Mouse (Mus musculus): ENCODE measurements at regions not wholly inside any gene's neighbourhood (a gene's known extent, or its start where the extent isn't known, plus 50 kb on each side); places are given as distances from the start of the nearest gene placed in this dataset.
A peak's percentile ranks its signal among the peaks of the same experiment; 100 is the strongest.

DNA sequence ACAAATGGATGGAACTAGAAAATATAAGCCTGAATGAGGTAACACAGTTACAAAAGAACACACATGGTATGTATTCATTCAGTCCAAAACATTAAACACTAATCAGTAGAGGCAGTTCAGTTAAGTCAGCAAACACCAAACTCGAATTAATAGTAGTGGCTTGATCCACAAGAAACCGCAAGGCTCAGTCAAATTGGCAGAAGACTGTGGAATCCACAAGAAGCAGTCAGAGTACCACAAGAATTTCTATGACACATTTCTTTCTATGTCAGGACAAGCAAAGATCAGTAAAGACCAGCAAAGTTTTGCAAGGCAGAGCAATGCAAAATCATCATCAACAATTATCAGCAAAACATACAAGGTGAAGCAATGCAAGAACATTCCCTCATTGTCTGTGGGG lies 1373.9 kb upstream of the Zeb2 start:
- DNase-seq (ENCODE audit: low spot score) = no peak

DNA sequence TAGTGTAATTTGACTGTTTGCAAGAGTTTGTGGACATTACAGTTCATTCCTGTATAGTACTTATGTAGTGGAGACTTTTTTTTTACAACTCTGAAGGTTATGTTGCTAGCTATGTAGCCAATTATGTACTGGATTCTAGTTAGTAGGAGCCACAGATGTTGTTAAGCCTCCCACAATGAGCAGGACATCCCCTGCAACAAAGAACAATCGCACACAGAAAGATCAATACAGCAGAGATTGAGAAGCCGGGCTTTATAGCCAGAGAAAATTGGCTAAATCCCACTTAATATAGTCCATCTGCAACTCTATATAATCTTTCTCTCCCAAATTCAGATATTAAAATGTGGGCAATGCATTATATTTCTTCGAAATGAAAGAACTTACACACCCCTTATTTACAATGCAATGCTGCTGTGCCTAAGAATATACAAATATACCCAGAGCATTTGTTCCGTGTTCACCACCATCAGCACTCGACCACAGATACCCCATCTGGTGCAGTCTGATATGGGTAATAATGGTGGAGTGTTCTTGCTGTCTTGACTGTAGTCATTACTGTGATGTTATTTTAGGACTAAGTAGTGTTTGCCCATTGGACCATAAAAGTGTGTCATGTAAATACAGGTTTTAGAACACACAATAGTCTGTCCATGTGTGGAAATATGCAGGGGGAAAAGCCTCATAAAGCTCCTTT lies 1351.9 kb upstream of the Zeb2 start:
- DNase-seq (ENCODE audit: low spot score) = no peak

DNA sequence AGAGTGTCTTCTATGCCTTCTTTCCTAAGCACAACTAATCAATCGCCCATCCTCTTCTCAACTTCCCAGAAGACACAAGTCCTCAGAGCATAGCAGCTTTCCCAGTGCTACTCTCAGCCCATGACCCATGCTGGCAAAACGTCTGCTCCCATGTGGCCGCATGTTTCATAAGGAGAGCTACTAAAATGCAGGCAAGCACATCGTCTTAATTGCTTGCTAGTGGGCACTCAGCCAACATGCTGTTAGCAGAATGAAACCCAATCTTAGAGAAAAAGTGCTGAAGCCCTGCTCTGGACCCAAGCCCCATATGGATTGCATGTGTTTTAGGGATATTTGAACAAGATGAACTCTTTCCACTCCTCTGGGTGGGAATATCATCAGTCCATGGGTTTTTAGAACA lies 1348.2 kb upstream of the Zeb2 start:
- DNase-seq (ENCODE audit: low spot score) = peak; percentile 65

DNA sequence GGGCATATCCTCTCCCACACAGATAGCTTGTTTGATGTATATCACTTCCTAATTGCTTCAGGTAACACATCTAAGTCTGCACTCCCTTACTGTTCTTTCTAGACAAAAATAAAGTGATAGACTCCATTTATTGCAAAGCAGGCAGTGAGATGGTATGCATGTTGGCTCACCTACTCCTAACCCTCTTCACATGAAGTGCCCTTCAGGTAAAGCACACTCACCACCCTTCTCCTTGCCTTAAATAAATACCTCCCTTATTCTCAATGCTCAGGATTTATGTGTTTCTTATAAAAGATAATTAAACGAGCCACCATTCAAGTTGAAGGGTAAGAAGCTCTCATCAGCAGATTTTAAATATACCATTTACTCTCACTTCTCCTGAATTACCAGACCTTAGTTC lies 1347.7 kb upstream of the Zeb2 start:
- no peak for DNase-seq (ENCODE audit: low spot score)

DNA sequence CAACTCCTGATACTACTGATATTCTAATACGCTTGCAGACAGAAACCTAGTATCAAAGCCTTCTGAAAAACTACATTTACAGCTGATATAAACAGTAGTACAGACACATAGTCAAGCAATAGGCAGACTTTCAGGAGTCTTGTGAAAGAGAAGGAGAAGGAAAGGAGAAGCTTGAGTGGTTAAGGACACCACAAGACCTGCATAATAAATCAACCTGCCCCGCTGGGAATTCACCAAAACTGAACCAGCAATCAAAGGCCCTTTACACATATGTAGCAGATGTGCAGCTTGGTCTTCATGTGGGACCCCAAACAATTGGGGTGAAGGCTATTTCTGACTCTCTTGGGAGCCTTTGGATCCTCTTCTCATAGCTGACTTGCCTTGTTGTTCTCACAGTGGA lies 1345.5 kb upstream of the Zeb2 start:
- no peak for DNase-seq (ENCODE audit: low spot score)

DNA sequence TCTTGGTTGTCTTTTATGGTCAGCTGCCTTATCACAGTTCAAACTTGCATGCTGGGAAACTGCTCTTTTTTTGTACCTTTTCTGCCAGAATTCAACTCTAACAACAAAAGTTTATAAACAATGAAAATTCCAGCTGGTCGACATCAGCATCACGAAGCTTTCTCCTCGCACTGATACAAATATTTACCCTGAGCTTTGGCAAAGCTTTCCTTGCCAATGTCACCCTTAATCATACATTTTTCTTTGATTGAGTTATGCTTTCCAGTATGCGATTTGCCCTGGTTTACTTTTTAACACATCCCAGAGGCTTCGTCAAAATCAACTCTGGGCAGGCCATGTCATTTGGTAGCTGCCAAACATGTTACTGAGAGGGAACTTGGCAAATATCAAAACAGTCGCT lies 1333.5 kb upstream of the Zeb2 start:
- DNase-seq (ENCODE audit: low spot score) = no peak

DNA sequence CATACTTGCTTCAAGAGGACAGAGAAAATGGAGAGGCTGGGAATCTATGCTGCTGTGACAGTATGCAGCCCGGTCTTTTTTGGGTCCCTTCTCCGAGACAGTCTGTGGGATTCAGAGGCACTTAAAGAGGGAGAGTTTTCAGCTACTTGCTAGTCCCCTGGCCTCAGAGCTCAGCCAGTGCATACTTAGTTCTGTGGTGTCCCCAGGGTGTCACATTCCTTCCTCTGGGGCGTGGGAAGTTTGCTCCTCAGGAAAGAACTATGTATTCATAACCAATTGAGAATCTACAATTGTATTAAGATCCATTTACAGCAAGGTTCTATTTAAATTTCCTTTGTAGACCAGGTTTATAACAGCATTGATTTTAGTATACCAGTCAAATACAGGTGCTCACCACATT lies 1328.1 kb upstream of the Zeb2 start:
- DNase-seq (ENCODE audit: low spot score) = no peak

DNA sequence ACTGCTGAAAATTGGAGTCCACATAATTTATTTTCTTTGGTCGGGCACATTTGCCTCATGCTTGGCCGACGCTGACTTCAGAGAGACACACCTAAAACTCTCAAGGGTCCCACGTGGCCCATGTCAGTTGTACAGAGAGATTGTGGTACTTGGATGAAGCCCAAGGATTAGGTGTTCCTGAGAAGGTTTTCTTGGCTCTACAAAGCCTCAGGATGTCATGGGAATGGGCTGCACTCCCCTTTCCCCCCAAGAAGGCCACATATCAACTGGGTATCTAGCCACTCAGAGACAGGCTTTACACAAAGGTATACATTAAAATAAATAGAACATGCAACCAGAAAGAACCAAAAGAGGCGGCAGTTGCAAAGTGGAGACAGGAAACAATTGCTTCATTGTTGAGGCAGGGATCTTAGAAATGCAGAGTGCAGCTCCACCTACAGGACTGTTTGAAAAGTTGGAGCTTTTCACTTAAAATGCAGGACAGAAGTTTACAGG lies 1326.5 kb upstream of the Zeb2 start:
- peak; percentile 81 for DNase-seq (ENCODE audit: low spot score)

DNA sequence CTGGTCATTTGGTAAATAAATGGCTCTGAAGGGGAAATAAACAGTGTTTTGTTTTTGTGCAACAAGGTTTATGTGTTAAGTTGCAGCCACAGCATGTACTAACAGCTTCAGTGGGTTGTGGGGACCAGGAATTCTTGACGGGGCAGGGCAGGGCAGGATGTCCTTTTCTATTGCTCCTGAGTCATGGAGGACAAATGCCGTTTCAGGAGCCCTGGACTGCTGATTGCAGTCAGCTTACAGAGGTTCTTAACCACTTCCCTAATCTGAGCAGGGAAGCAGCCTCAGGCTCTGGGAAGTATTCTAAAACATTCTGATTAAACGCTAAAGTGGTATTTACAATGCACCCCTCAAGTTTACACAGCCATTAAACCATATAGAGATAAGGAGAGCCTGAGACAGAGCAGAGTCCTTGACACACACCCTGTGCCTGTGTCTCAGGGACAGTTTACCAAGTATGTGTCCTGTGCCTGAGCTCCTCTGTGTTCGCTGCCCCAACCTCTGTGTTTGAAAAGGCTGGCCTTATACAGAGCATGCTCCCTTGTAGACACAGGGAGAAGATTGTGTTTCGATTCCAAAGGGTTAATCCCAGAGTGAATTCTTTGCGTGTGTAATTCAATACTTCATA lies 1326.0 kb upstream of the Zeb2 start:
- no peak for DNase-seq (ENCODE audit: low spot score)

DNA sequence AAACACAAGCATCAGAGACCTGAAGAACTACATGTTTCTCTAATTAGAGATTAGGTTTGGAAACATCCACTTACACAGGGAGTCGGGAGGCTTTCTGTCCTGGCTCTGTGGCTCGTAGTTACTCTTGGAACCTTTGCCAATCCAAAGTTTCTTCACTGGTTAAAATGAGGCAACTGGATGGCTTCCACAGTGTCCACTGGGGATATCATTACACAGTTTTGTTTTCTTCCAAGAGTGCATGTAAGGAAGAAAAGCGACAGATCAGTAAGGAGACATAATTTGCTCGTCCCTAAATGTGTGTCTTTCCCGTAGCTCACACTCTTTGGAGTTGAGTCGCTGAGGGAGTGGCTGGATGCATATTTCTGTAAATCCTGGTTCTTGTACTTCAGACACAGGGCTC lies 1325.4 kb upstream of the Zeb2 start:
- DNase-seq (ENCODE audit: low spot score) = no peak

DNA sequence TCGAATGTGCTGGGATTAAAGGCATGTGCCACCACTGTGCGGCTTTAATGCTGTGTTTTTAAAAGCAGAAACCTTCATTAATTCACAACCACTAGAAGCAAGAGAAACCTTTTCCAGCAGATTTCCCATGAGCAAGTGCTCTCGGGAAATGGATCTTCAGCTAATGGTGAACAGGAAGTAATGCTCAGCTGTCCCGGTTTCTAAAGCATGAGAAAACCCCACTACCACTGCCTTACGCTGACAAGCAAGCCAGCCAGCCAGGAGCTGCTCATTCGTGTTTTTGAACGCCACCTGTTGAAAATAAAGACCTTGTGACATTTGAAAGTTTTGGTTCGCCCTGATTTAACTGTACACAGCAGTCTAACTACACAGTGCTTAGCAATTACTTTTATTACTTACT lies 1324.7 kb upstream of the Zeb2 start:
- DNase-seq (ENCODE audit: low spot score) = no peak

DNA sequence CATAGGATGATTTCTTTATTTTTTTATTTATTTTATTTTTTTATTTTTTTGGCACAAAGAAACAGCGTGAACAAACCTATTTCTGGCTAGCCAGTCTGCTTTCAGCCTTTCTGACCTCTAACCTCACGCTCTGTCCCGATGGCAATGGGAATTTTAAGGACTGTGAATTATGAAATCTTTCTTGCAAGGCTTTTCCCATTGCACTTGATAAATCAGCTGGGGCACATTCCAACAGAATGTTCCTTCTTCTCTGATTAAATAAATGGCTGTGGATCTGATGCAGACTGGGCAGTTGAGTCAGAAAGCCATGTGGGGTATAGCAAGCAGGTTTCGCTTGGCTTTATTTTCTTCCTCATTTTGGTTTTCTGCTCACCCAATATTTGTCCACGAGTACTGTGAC lies 1324.2 kb upstream of the Zeb2 start:
- no peak for DNase-seq (ENCODE audit: low spot score)

DNA sequence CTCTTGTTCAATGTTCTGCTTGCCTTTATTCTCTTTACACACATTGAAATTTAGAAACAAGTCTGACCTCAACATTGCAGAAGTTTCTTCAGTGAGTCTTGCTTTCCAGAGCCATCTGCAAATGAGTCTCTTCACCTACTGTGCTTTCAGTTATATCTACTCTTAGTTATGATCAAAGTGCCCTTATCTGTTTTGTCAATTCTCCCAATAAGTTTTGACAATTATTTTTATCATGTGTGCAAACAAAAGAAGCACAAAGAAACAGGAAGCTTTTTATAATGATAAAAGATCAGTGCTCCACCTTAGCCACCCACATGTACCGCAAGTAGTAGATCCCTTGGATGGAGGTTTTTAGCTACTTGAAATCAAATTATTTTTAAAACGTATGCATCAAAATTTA lies 1322.8 kb upstream of the Zeb2 start:
- no peak for DNase-seq (ENCODE audit: low spot score)

DNA sequence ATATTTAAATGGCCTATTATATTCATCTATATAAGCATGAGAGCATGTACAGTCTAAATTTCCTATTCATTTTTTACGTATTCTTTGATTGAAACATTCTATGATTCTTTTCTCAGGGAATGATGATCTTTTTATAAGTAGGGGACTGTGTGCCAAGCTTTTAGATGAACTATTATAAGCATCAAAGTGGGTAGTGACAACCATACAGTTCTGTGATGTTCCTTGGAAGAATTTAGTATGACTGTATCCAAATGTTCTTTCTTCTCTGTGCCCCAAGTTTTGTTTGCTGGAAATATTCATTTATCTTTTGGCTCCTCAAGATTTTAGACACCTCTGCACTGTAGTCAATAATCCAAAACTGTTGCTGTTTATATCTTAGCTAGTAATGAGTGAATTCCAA lies 1301.1 kb upstream of the Zeb2 start:
- no peak for DNase-seq (ENCODE audit: low spot score)

DNA sequence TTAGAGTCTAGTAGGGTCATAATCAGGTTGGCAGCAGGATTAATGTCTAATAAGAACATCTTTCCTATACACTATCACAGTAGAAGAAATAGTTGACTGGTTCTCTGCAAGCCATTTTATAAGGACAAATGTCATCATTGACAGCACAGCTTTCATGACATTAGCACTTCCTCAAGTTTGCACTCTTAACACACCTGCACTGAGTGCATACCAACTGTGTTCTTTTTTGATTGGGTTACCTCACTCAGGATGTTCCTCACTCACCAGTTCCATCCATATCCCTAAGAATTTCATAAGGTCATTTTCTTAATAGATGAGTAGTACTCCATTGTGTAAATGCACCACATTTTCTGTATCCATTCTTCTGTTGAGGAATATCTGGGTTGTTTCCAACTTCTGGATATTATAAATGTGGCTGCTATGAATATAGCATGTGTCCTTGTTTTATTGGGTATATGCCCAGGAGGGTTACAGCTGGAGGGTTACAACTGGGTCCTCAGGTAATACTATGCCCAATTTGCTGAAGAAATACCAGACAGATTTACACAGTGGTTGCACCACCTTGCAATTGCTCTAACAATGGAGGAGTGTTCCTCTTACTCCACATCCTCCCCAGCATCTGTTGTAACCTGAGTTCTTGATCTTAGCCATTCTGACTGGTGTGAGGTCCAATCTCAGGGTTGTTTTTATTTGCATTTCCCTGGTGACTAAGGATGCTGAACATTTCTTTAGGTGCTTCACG lies 1285.3 kb upstream of the Zeb2 start:
- no peak for DNase-seq (ENCODE audit: low spot score)

DNA sequence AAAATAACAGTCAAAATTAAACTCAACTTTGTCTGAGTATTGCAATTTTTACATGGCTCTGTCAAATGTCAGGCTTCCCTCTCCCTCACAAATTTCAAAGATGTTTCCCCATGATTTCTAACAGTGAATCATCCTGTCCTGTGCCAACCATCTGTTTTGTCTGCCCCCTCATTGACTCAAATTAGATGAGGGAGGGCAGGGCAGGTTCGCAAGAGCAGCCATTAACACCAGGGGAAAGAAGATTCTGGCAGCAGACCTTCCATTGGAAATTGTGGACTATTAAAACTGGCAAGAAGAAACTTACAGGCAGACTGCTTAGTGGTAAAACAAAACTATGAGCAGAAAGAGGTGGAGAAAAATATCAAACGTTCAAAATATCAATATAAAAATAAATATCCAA lies 1277.0 kb upstream of the Zeb2 start:
- peak; percentile 76 for DNase-seq (ENCODE audit: low spot score)

DNA sequence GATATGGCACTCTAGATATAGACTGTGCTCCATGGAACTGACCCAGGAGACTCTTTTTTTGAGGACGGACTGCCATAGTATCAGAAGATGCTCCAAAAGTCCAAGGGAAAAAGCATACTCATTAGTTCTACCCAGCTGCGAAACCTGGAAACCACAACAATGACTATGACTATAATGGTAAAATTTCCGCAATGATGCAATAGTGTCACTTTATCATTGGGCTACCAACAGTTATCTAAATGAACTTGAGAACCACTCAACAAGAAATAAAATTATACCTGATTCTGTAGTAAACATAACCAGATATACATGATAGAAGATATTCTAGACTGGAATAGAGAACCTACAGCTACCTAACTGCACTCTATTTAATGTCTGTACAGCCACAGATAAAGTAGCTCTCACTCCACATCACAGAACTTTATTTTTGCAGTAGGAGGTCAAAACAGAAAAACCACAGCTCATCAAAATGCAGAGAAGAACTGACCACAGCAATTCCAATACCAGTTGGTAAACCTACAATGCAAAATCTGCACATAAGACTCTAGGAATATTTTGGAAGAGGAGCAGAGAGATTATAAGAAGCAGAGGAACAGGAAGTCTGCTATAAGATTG lies 1255.8 kb upstream of the Zeb2 start:
- no peak for DNase-seq (ENCODE audit: low spot score)

DNA sequence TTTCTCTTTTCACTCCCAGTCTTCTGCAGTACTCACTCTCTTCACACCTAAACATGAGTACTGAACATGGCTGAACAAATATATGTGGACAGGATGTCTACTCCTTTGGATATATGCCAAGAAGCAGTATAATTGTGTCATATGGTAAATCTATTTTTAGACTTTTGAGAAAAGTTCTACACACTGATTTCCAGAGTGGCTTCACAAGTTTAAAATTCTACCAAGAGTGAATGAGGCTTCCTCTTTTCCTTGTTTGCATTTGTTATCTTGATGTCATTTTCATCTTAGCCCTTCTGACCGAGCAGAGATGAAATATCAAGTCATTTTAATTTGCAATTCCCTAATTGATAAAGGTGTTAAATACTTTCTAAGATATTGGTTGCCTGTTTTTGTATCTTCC lies 1254.6 kb upstream of the Zeb2 start:
- no peak for DNase-seq (ENCODE audit: low spot score)

DNA sequence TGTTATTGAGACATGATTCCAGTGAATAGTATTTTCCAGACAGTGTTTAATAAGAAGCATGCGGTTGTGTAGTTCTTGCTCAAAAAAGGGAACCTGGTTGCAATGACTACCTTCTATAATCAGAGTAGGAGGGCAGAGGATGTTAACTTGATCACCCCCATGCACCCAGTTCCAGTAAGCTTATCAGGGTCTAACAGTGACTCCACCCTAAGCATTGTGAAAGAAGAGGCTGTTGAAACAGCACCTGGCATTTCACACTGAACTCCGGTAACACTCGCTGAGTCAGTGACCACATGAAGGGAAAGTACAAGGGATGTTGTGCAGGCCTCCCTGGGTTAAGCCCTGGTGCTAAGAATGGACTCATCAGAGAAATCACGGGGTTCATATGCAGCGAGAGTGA lies 1253.8 kb upstream of the Zeb2 start:
- no peak for DNase-seq (ENCODE audit: low spot score)

DNA sequence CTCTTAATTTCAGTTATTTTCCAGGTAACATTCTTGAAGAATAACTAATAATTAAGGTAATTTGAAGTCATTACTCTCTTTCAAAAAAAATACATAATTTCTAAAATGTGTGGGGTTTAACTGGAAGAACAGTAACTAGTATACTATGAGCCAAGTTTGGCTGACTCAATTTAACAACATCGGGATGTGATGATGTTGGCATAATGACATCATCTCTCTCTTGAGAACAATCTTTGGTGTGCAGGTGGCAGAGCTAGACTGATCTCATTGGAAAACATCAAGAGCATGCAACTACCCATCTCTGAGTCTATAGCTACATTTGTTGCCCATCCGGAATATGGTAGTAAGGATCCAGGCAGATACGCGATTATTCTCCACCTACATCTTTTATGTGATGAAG lies 1251.7 kb upstream of the Zeb2 start:
- DNase-seq (ENCODE audit: low spot score) = no peak

DNA sequence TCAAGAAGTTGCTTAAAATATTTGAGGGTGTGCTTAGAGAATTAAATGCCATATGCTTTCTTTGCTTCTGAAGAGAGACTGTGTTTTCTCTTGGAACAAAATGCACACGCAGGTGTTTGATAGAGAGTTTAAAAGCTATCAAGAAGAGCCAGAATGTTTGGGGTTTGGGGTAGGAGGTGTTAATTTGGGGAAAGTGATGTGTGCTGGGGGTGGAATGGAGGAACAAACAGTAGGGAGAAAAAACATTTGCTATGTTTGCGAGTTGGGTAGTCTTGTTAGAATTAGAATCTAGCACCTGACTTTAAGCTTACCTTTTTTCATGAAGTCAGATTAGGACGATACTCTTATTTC lies 1248.9 kb upstream of the Zeb2 start:
- DNase-seq (ENCODE audit: low spot score) = no peak

DNA sequence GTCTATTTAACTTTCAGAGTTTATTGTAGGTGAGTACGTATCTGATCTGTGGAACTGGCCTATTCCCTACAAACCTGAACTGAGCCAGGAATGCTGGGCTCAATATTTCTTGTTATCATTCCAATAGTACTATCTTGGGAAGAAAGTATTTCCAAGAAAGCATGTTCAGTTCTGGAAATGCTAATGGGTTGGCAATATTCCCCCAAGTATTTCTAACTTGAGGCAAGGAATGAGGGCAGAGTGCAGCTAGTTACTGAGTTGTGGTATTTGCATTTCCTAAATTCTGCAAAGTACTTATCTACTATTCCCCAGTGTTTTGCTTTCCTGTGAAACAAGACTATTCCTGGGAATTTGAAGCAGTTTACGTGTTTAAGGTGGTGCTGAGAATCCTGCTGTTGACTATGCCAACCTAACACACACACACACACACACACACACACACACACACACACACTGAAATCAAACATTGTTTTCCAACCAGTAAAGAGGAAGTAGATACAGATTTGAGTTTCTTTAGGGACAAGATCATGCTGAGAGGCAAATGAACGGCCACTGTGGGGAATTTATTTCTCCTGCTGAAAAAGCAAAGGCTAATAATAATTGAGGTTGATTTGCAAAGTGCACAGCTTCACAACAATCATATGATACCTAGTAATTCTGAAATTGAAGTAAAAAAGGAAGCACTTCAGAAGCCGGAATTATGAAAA lies 1248.4 kb upstream of the Zeb2 start:
- no peak for DNase-seq (ENCODE audit: low spot score)
